Mouse (Mus musculus) stomach, embryonic 14.5 days (tissue): Measurements from ENCODE around the gene Grin2a. TPM values are rescaled to one million over a fixed set of nuclear protein-coding genes. Genes with fewer than 3 reads are reported as not detected.

Experiments
- ATAC-seq: fragments of 200-750 bp; cut with Nextera tagmentation; 2 replicates; pipeline ENCODE4 v1.8.0; 2017; ENCODE audit warnings: low read depth, moderate TSS enrichment; ENCODE audit not compliant: insufficient number of reproducible peaks, insufficient read depth, low FRiP score
- H3K27ac ChIP-seq: fragments of 300-500 bp; sonication (generic); 2 replicates; pipeline ENCODE4 v1.5.1; 2014; ENCODE audit warnings: mild to moderate bottlenecking, low read length, moderate library complexity, mixed read lengths
- H3K27me3 ChIP-seq: fragments of 300-500 bp; sonication (generic); 2 replicates; pipeline ENCODE4 v1.6.1; 2014; ENCODE audit warnings: low read length, control low read depth, mixed read lengths; ENCODE audit not compliant: control insufficient read depth, insufficient read depth
- H3K36me3 ChIP-seq: fragments of 300-500 bp; sonication (generic); 2 replicates; pipeline ENCODE4 v1.6.1; 2014; ENCODE audit warnings: mild to moderate bottlenecking, control low read depth, low read length, moderate library complexity, mixed read lengths; ENCODE audit not compliant: control insufficient read depth, insufficient read depth
- H3K4me1 ChIP-seq: fragments of 300-500 bp; sonication (generic); 2 replicates; pipeline ENCODE4 v1.6.1; 2014; ENCODE audit warnings: low read length, control low read depth, mixed read lengths; ENCODE audit not compliant: control insufficient read depth, insufficient read depth
- H3K4me2 ChIP-seq: fragments of 300-500 bp; sonication (generic); replicated peaks from 2 replicates; pipeline ENCODE4 v1.6.1; 2014; ENCODE audit warnings: low read depth, low read length, control low read depth
- H3K4me3 ChIP-seq: fragments of 300-500 bp; sonication (generic); 2 replicates; pipeline ENCODE4 v1.5.1; 2014; ENCODE audit warnings: low read depth, low read length, control low read depth
- H3K9ac ChIP-seq: fragments of 300-500 bp; sonication (generic); replicated peaks from 2 replicates; pipeline ENCODE4 v1.6.1; 2014; ENCODE audit warnings: low read depth, mild to moderate bottlenecking, control low read depth, low read length, moderate library complexity, mixed read lengths
- H3K9me3 ChIP-seq: fragments of 300-500 bp; sonication (generic); 2 replicates; pipeline ENCODE4 v1.6.1; 2016; ENCODE audit warnings: low read depth, low read length, control low read depth; ENCODE audit not compliant: control insufficient read depth
- WGBS: fragments of 180-500 bp; shearing (Covaris S2); extraction: QIAGEN DNeasy Blood & Tissue Kit; methylation state at CpG from one replicate; pipeline ENCODE4 v1.1.7; 2014; 5-methylcytosine and 5-hydroxymethylcytosine counted together
- polyA plus RNA-seq: library from polyadenylated mRNA; unstranded; fragments of >200 nt; fragmentation: Nextera tagmentation; extraction: Ambion mirVana; gene quantifications from 2 replicates; pipeline ENCODE4 v1.2.1, GENCODE M21; 2014

The Grin2a gene
- polyA plus RNA-seq, 1 experiment from 2014 or later, result 0.85 TPM

- no peaks in the 10 kb centered on the region for H3K4me1 ChIP-seq
- H3K4me2 ChIP-seq, result no peak overlapping the region
- no peak for ATAC-seq
- WGBS, result 86% methylated on average over 5 of the region's 5 CpGs
- H3K9ac ChIP-seq, result no peak overlapping the region
- H3K9me3 ChIP-seq, result no peaks in the 10 kb centered on the region
- H3K4me3 ChIP-seq, result no peak overlapping the region
- H3K27ac ChIP-seq, result no peak overlapping the region
- no peaks in the 10 kb centered on the region for H3K27me3 ChIP-seq
- H3K36me3 ChIP-seq, result no peaks in the 10 kb centered on the region
These were observed 41.9 kb downstream of the Grin2a start for GRCm38 (mm10) chr16:9953396-9953831.

GRCm38 (mm10) chr16:9949250-9949649 lies 46.1 kb downstream of the Grin2a start:
- H3K36me3 ChIP-seq, result no peaks in the 10 kb centered on the region
- WGBS, result 76% methylated on average over 3 of the region's 3 CpGs
- no peak for ATAC-seq

GRCm38 (mm10) chr16:9947430-9947829 lies 47.9 kb downstream of the Grin2a start:
- WGBS, result 82% methylated on average over 3 of the region's 3 CpGs

More at GRCm38 (mm10) chr16:9949250-9949649, 46.1 kb downstream of the Grin2a start:
- no peaks in the 10 kb centered on the region for H3K4me1 ChIP-seq
- H3K9ac ChIP-seq, result no peak overlapping the region
- no peak overlapping the region for H3K4me2 ChIP-seq
- H3K9me3 ChIP-seq, result no peaks in the 10 kb centered on the region
- no peak overlapping the region for H3K4me3 ChIP-seq
- no peak overlapping the region for H3K27ac ChIP-seq
- H3K27me3 ChIP-seq, result no peaks in the 10 kb centered on the region

GRCm38 (mm10) chr16:9944836-9945235 lies 50.5 kb downstream of the Grin2a start:
- H3K27me3 ChIP-seq, result no peaks in the 10 kb centered on the region
- H3K27ac ChIP-seq, result no peak overlapping the region
- H3K4me3 ChIP-seq, result no peak overlapping the region
- WGBS, result 59% methylated on average over 5 of the region's 5 CpGs
- no peak overlapping the region for H3K4me2 ChIP-seq
- no peaks in the 10 kb centered on the region for H3K36me3 ChIP-seq
- no peak for ATAC-seq
- no peaks in the 10 kb centered on the region for H3K9me3 ChIP-seq
- H3K9ac ChIP-seq, result no peak overlapping the region
- H3K4me1 ChIP-seq, result no peaks in the 10 kb centered on the region

More at GRCm38 (mm10) chr16:9947430-9947829, 47.9 kb downstream of the Grin2a start:
- Histone ChIP-seq H3K36me3 (no peaks in the 10 kb centered on the region), H3K4me2 (no peak overlapping the region), H3K27ac (no peak overlapping the region), H3K9me3 (no peaks in the 10 kb centered on the region), H3K4me1 (no peaks in the 10 kb centered on the region), H3K9ac (no peak overlapping the region), H3K27me3 (no peaks in the 10 kb centered on the region), H3K4me3 (no peak overlapping the region)
- ATAC-seq, result no peak

- Histone ChIP-seq H3K4me3 (no peak overlapping the region), H3K9me3 (no peaks in the 10 kb centered on the region), H3K27ac (no peak overlapping the region), H3K4me2 (no peak overlapping the region), H3K27me3 (no peaks in the 10 kb centered on the region), H3K36me3 (no peaks in the 10 kb centered on the region), H3K4me1 (no peaks in the 10 kb centered on the region), H3K9ac (no peak overlapping the region)
- WGBS, result 29% methylated on average over 8 of the region's 8 CpGs
- no peak for ATAC-seq
These were observed 53.9 kb downstream of the Grin2a start for GRCm38 (mm10) chr16:9941306-9941930.

GRCm38 (mm10) chr16:9940716-9941115 lies 54.6 kb downstream of the Grin2a start:
- Histone ChIP-seq H3K4me2 (no peak overlapping the region), H3K4me1 (no peaks in the 10 kb centered on the region), H3K9me3 (no peaks in the 10 kb centered on the region), H3K27ac (no peak overlapping the region), H3K36me3 (no peaks in the 10 kb centered on the region), H3K9ac (no peak overlapping the region), H3K27me3 (no peaks in the 10 kb centered on the region), H3K4me3 (no peak overlapping the region)
- no peak for ATAC-seq
- 87% methylated on average over 7 of the region's 7 CpGs for WGBS

- Histone ChIP-seq H3K9ac (no peak overlapping the region), H3K4me3 (no peak overlapping the region), H3K9me3 (no peaks in the 10 kb centered on the region), H3K27me3 (no peaks in the 10 kb centered on the region), H3K27ac (no peak overlapping the region), H3K4me1 (no peaks in the 10 kb centered on the region), H3K36me3 (no peaks in the 10 kb centered on the region), H3K4me2 (no peak overlapping the region)
- WGBS, result 85% methylated on average over 3 of the region's 3 CpGs
- ATAC-seq, result no peak
These were observed 84.7 kb downstream of the Grin2a start for GRCm38 (mm10) chr16:9910672-9911071.

- Histone ChIP-seq H3K36me3 (no peaks in the 10 kb centered on the region), H3K9me3 (no peaks in the 10 kb centered on the region), H3K4me3 (no peak overlapping the region), H3K27me3 (no peaks in the 10 kb centered on the region), H3K4me2 (no peak overlapping the region), H3K27ac (no peak overlapping the region), H3K4me1 (no peaks in the 10 kb centered on the region), H3K9ac (no peak overlapping the region)
- ATAC-seq, result no peak
- WGBS, result 81% methylated on average over 4 of the region's 4 CpGs
These were observed 86.1 kb downstream of the Grin2a start for GRCm38 (mm10) chr16:9909225-9909624.

- no peak overlapping the region for H3K27ac ChIP-seq
- no peaks in the 10 kb centered on the region for H3K36me3 ChIP-seq
- no peak overlapping the region for H3K9ac ChIP-seq
- no peak overlapping the region for H3K4me2 ChIP-seq
- H3K4me3 ChIP-seq, result no peak overlapping the region
- no peaks in the 10 kb centered on the region for H3K4me1 ChIP-seq
- WGBS, result 71% methylated on average over 6 of the region's 6 CpGs
- H3K27me3 ChIP-seq, result no peaks in the 10 kb centered on the region
- no peaks in the 10 kb centered on the region for H3K9me3 ChIP-seq
- no peak for ATAC-seq
These were observed 90.9 kb downstream of the Grin2a start for GRCm38 (mm10) chr16:9904443-9904842.
